Mouse (Mus musculus): ENCODE data around the gene Crym. TPM values are rescaled to one million over a fixed set of nuclear protein-coding genes. Genes with fewer than 3 reads are reported as not detected.

The Crym gene
- total and polyA plus RNA-seq, 2 experiments = 1.4 to 2.0 TPM

DNA sequence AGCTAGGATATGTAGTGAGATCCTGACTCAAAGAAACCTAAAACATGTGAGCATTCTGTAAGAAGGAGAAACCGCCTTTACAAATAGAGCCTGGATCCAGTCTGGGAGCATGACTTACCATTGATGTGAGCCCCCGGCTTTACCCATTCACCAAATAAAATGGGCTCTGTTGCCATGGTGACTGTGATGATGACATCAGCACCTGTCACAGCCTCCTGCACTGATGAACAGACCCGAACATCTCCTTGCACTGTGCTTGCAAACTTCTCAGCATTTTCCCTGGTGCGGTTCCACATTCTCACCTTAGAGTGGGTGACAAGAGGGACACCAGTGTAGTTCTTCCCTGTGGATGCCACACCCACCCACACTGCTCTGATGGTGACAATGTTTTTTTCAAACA, 6.7 kb downstream of the Crym start:
- Histone ChIP-seq H3K4me3 (ENCODE audit: insufficient read depth, low read depth, low read length) (no peak overlapping the region), H3K27ac (replicated peaks; ENCODE audit: insufficient read depth, low read depth, low read length) (no peak overlapping the region), H3K36me3 (ENCODE audit: control insufficient read depth, insufficient read depth, low read length) (no peaks in the 10 kb centered on the region), H3K79me2 (ENCODE audit: control insufficient read depth, insufficient read depth, low read length) (no peaks in the 10 kb centered on the region), H3K4me1 (ENCODE audit: control insufficient read depth, insufficient read depth, low read length) (0 out of 2 replicates have a peak, but pooled peaks cover 1% of the 10 kb centered on the region), H3K9ac (ENCODE audit: low read depth, low read length) (no peak overlapping the region), H3K27me3 (ENCODE audit: control insufficient read depth, insufficient read depth, low read length) (no peaks in the 10 kb centered on the region)
- DNase-seq (ENCODE audit: extremely low read depth, low read depth, low spot score) = no peak
- WGBS = 89% methylated on average over 4 of the region's 4 CpGs
- TF ChIP-seq POLR2A (IDR thresholded peaks at IDR 0.05; ENCODE audit: extremely low read depth, insufficient read depth, low read length) = no peak
- no peak for TF ChIP-seq CTCF (IDR thresholded peaks at IDR 0.05; ENCODE audit: low read depth, low read length)

GRCm38 (mm10) chr7:120192816-120193215, 9.1 kb downstream of the Crym start:
- no peaks in the 10 kb centered on the region for H3K36me3 ChIP-seq (ENCODE audit: control insufficient read depth, insufficient read depth, low read length)
- 80% methylated on average over 6 of the region's 6 CpGs for WGBS
- peaks cover 13% of the 10 kb centered on the region for H3K4me1 ChIP-seq (ENCODE audit: control insufficient read depth, insufficient read depth, low read length)
- TF ChIP-seq POLR2A (IDR thresholded peaks at IDR 0.05; ENCODE audit: extremely low read depth, insufficient read depth, low read length) (no peak), CTCF (IDR thresholded peaks at IDR 0.05; ENCODE audit: low read depth, low read length) (no peak)
- no peak overlapping the region for H3K4me3 ChIP-seq (ENCODE audit: insufficient read depth, low read depth, low read length)
- H3K79me2 ChIP-seq (ENCODE audit: control insufficient read depth, insufficient read depth, low read length) = no peaks in the 10 kb centered on the region
- DNase-seq (ENCODE audit: extremely low read depth, low read depth, low spot score) = no peak
- H3K27me3 ChIP-seq (ENCODE audit: control insufficient read depth, insufficient read depth, low read length) = no peaks in the 10 kb centered on the region
- H3K27ac ChIP-seq (replicated peaks; ENCODE audit: insufficient read depth, low read depth, low read length) = no peak overlapping the region
- no peak overlapping the region for H3K9ac ChIP-seq (ENCODE audit: low read depth, low read length)

DNA sequence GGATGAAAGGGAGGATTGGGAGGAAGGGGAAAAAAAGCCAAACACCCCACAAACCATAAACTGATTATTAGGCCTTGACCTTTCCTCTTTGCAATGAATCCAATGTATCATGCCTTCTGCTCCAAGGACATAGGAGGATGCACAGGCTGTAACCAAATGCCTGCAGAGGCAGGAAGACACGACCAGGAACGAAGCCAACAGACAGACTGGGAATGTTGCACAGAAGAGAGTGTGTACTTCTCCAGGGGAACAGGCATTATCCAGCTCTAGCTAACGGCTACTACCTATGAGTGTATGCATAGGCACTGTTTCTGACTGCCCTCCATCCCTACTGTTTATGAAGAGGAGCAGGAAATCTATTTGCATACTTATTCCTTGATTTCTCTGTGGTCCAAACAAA, 9.7 kb downstream of the Crym start:
- Histone ChIP-seq H3K79me2 (ENCODE audit: control insufficient read depth, insufficient read depth, low read length) (no peaks in the 10 kb centered on the region), H3K27me3 (ENCODE audit: control insufficient read depth, insufficient read depth, low read length) (no peaks in the 10 kb centered on the region), H3K27ac (replicated peaks; ENCODE audit: insufficient read depth, low read depth, low read length) (no peak overlapping the region), H3K4me3 (ENCODE audit: insufficient read depth, low read depth, low read length) (no peak overlapping the region), H3K36me3 (ENCODE audit: control insufficient read depth, insufficient read depth, low read length) (no peaks in the 10 kb centered on the region), H3K9ac (ENCODE audit: low read depth, low read length) (no peak overlapping the region), H3K4me1 (ENCODE audit: control insufficient read depth, insufficient read depth, low read length) (peaks cover 14% of the 10 kb centered on the region)
- TF ChIP-seq CTCF (IDR thresholded peaks at IDR 0.05; ENCODE audit: low read depth, low read length) (no peak), POLR2A (IDR thresholded peaks at IDR 0.05; ENCODE audit: extremely low read depth, insufficient read depth, low read length) (no peak)
- DNase-seq (ENCODE audit: extremely low read depth, low read depth, low spot score) = no peak
- WGBS = 62% methylated on average over 3 of the region's 3 CpGs

DNA sequence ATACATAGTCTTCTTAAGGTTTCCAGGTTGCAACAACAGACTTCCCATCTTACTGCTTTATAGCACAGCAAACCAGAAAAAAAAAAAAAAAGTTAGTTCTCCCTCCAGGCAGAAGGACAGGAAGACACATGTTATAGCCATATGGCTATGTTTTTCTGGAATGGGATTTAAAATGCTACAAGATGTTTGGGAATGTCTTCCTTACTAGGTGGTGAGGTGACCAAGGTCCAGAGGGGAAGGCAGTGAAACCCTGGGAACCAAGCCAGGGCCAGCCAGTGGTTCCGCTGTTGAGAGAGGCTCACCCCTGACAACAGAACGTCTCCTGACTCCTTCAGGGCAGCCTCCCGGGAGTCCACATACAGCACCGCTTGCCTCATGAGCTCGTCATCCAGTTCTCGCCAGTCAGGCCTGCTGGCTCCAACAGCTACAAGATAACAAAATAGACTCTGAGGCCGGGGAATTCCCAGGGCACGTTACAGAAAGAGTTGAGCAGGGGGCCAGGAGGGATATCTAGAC, 11.7 kb downstream of the Crym start:
- Histone ChIP-seq H3K9ac (ENCODE audit: low read depth, low read length) (no peak overlapping the region), H3K4me3 (ENCODE audit: insufficient read depth, low read depth, low read length) (no peak overlapping the region), H3K27ac (replicated peaks; ENCODE audit: insufficient read depth, low read depth, low read length) (peak overlapping the region; percentile 92), H3K27me3 (ENCODE audit: control insufficient read depth, insufficient read depth, low read length) (no peaks in the 10 kb centered on the region), H3K36me3 (ENCODE audit: control insufficient read depth, insufficient read depth, low read length) (no peaks in the 10 kb centered on the region), H3K79me2 (ENCODE audit: control insufficient read depth, insufficient read depth, low read length) (no peaks in the 10 kb centered on the region), H3K4me1 (ENCODE audit: control insufficient read depth, insufficient read depth, low read length) (peaks cover 25% of the 10 kb centered on the region)
- peak; percentile 77 for DNase-seq (ENCODE audit: extremely low read depth, low read depth, low spot score)
- TF ChIP-seq POLR2A (IDR thresholded peaks at IDR 0.05; ENCODE audit: extremely low read depth, insufficient read depth, low read length) (no peak), CTCF (IDR thresholded peaks at IDR 0.05; ENCODE audit: low read depth, low read length) (no peak)
- 20% methylated on average over 8 of the region's 8 CpGs for WGBS

GRCm38 (mm10) chr7:120189369-120190149, 12.4 kb downstream of the Crym start:
- 19% methylated on average over 8 of the region's 8 CpGs for WGBS
- Histone ChIP-seq H3K27me3 (ENCODE audit: control insufficient read depth, insufficient read depth, low read length) (no peaks in the 10 kb centered on the region), H3K36me3 (ENCODE audit: control insufficient read depth, insufficient read depth, low read length) (no peaks in the 10 kb centered on the region), H3K4me1 (ENCODE audit: control insufficient read depth, insufficient read depth, low read length) (peaks cover 26% of the 10 kb centered on the region), H3K9ac (ENCODE audit: low read depth, low read length) (peak overlapping the region; percentile 33; the same call in 1 of the 2 replicates), H3K27ac (replicated peaks; ENCODE audit: insufficient read depth, low read depth, low read length) (peak overlapping the region; percentile 92), H3K4me3 (ENCODE audit: insufficient read depth, low read depth, low read length) (no peak overlapping the region), H3K79me2 (ENCODE audit: control insufficient read depth, insufficient read depth, low read length) (no peaks in the 10 kb centered on the region)
- DNase-seq (ENCODE audit: extremely low read depth, low read depth, low spot score) = peak; percentile 99
- TF ChIP-seq POLR2A (IDR thresholded peaks at IDR 0.05; ENCODE audit: extremely low read depth, insufficient read depth, low read length) = no peak
- 0 out of 2 replicates have a peak, but pooled peaks have one; percentile 7 for TF ChIP-seq CTCF (IDR thresholded peaks at IDR 0.05; ENCODE audit: low read depth, low read length)

DNA sequence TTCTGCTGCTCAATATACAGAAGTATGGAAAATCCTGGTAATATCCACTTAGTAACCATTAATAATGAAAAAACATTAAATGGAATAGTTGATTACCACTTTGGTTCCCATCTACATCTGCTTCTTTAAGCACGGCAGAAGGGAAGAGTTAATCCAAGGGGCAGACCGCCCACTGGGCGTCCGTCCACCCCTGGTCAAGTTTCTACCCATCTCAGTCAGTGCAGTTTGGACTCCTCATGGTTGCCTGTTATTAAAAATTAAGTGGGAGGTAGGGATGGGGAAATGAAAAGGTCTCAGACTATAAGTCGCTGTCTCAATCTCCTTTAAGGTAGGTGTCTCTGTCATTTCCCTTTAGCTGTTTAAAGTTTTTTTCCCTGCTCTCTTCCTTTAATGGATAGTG, 13.0 kb downstream of the Crym start:
- DNase-seq (ENCODE audit: extremely low read depth, low read depth, low spot score) = no peak
- Histone ChIP-seq H3K79me2 (ENCODE audit: control insufficient read depth, insufficient read depth, low read length) (no peaks in the 10 kb centered on the region), H3K27ac (replicated peaks; ENCODE audit: insufficient read depth, low read depth, low read length) (peak overlapping the region; percentile 83), H3K4me1 (ENCODE audit: control insufficient read depth, insufficient read depth, low read length) (peaks cover 26% of the 10 kb centered on the region), H3K36me3 (ENCODE audit: control insufficient read depth, insufficient read depth, low read length) (peaks cover 5% of the 10 kb centered on the region; the same call in 1 of the 2 replicates), H3K9ac (ENCODE audit: low read depth, low read length) (no peak overlapping the region; the same call in 1 of the 2 replicates), H3K27me3 (ENCODE audit: control insufficient read depth, insufficient read depth, low read length) (no peaks in the 10 kb centered on the region), H3K4me3 (ENCODE audit: insufficient read depth, low read depth, low read length) (no peak overlapping the region)
- 51% methylated on average over 5 of the region's 5 CpGs for WGBS
- no peak for TF ChIP-seq POLR2A (IDR thresholded peaks at IDR 0.05; ENCODE audit: extremely low read depth, insufficient read depth, low read length)
- no peak for TF ChIP-seq CTCF (IDR thresholded peaks at IDR 0.05; ENCODE audit: low read depth, low read length)
